Mouse (Mus musculus) brain, embryonic 14.5 days (tissue): Measurements from ENCODE around the gene Mrc1.

Experiments used
- CTCF ChIP-seq: fragments of 200-500 bp; IDR thresholded peaks from 2 replicates; pipeline ENCODE4 v1.5.1; 2012; ENCODE audit warnings: inconsistent platforms, mild to moderate bottlenecking, moderate library complexity, borderline replicate concordance; ENCODE audit not compliant: insufficient read depth, insufficient read length; ENCODE audit errors: extremely low read depth
- POLR2A ChIP-seq: fragments of 200-500 bp; IDR thresholded peaks from 2 replicates; pipeline ENCODE4 v1.6.1; 2012; ENCODE audit warnings: mild to moderate bottlenecking, inconsistent platforms, borderline replicate concordance; ENCODE audit not compliant: poor library complexity, insufficient read depth, insufficient read length, severe bottlenecking; ENCODE audit errors: extremely low read depth

DNA sequence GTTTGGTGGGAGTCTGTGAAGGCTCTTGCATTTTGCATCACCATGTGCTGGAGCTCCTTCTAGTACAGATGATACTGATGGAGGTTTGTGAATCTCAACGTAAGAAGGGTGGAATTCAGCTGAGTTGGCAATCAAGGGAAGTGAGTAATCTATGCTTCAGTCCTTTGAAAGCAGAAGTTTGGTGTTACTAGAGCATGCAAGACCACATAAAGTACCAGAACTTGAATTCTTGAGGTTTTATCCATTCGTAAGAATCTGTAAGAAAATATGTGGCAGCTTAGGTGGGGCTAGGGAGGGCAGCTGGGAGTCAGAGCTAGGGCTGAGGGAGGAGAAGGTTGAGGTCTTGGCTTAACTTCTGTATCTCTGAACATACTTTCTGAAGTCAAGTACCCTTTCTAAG is 15.5 kb downstream of the Mrc1 start:
- TF ChIP-seq CTCF (no peak), POLR2A (no peak)
